Mouse (Mus musculus): Measurements from ENCODE around the gene Cbfa2t3. TPM values are rescaled to one million over a fixed set of nuclear protein-coding genes. Genes with fewer than 3 reads are reported as not detected.

The Cbfa2t3 gene
- polyA plus RNA-seq, 1 experiment from 2014 or later: 1.8 TPM

- no peak for DNase-seq (ENCODE audit: low spot score)
- no peak for ATAC-seq (ENCODE audit: low FRiP score, low TSS enrichment)
- no peak overlapping the region for H3K27ac ChIP-seq (replicated peaks)
- no peaks in the 10 kb centered on the region for H3K9me3 ChIP-seq (ENCODE audit: control insufficient read depth, low read length)
- no peak overlapping the region for H3K4me3 ChIP-seq (ENCODE audit: low read depth, low read length)
- TF ChIP-seq EP300 (optimal IDR thresholded peaks at IDR 0.05): no peak
- no peak for TF ChIP-seq CTCF (IDR thresholded peaks at IDR 0.05; ENCODE audit: low read depth)
- 73% methylated on average over 11 of the region's 11 CpGs for WGBS
- H3K36me3 ChIP-seq (ENCODE audit: control insufficient read depth, insufficient read depth, low read length): no peaks in the 10 kb centered on the region
- H3K9ac ChIP-seq (ENCODE audit: low read length): no peak overlapping the region
- H3K4me2 ChIP-seq (replicated peaks; ENCODE audit: low read depth): no peak overlapping the region
- H3K27me3 ChIP-seq (ENCODE audit: control insufficient read depth, insufficient read depth, low read length): no peaks in the 10 kb centered on the region
- H3K4me1 ChIP-seq (replicated peaks; ENCODE audit: control insufficient read depth, insufficient read depth): peaks cover 7% of the 10 kb centered on the region
These were observed 31.1 kb downstream of the Cbfa2t3 start for GRCm38 (mm10) chr8:122667854-122668253.

- Histone ChIP-seq H3K4me2 (replicated peaks; ENCODE audit: low read depth) (no peak overlapping the region; the same call in 1 of the 2 replicates), H3K27me3 (ENCODE audit: control insufficient read depth, insufficient read depth, low read length) (no peaks in the 10 kb centered on the region), H3K4me3 (ENCODE audit: low read depth, low read length) (no peak overlapping the region), H3K9me3 (ENCODE audit: control insufficient read depth, low read length) (no peaks in the 10 kb centered on the region), H3K4me1 (replicated peaks; ENCODE audit: control insufficient read depth, insufficient read depth) (peaks cover 7% of the 10 kb centered on the region), H3K27ac (replicated peaks) (no peak overlapping the region), H3K9ac (ENCODE audit: low read length) (no peak overlapping the region), H3K36me3 (ENCODE audit: control insufficient read depth, insufficient read depth, low read length) (no peaks in the 10 kb centered on the region)
- WGBS: 59% methylated on average over 12 of the region's 12 CpGs
- ATAC-seq (ENCODE audit: low FRiP score, low TSS enrichment): no peak
- DNase-seq (ENCODE audit: low spot score): no peak
- TF ChIP-seq CTCF (IDR thresholded peaks at IDR 0.05; ENCODE audit: low read depth): no peak
- no peak for TF ChIP-seq EP300 (optimal IDR thresholded peaks at IDR 0.05)
These were observed 32.1 kb downstream of the Cbfa2t3 start for GRCm38 (mm10) chr8:122666827-122667226.

- no peaks in the 10 kb centered on the region for H3K27me3 ChIP-seq (ENCODE audit: control insufficient read depth, insufficient read depth, low read length)
- H3K9ac ChIP-seq (ENCODE audit: low read length): no peak overlapping the region
- peaks cover 8% of the 10 kb centered on the region for H3K4me1 ChIP-seq (replicated peaks; ENCODE audit: control insufficient read depth, insufficient read depth)
- no peak overlapping the region for H3K4me3 ChIP-seq (ENCODE audit: low read depth, low read length)
- H3K36me3 ChIP-seq (ENCODE audit: control insufficient read depth, insufficient read depth, low read length): no peaks in the 10 kb centered on the region
- H3K4me2 ChIP-seq (replicated peaks; ENCODE audit: low read depth): no peak overlapping the region
- H3K9me3 ChIP-seq (ENCODE audit: control insufficient read depth, low read length): no peaks in the 10 kb centered on the region
- 38% methylated on average over 9 of the region's 9 CpGs for WGBS
- H3K27ac ChIP-seq (replicated peaks): no peak overlapping the region
- TF ChIP-seq EP300 (optimal IDR thresholded peaks at IDR 0.05) (no peak), CTCF (IDR thresholded peaks at IDR 0.05; ENCODE audit: low read depth) (no peak)
- no peak for DNase-seq (ENCODE audit: low spot score)
- ATAC-seq (ENCODE audit: low FRiP score, low TSS enrichment): no peak
These were observed 32.6 kb downstream of the Cbfa2t3 start for GRCm38 (mm10) chr8:122666338-122666764.

GRCm38 (mm10) chr8:122665667-122666316 is 33.1 kb downstream of the Cbfa2t3 start:
- ATAC-seq (ENCODE audit: low FRiP score, low TSS enrichment) (no peak), DNase-seq (ENCODE audit: low spot score) (peak; percentile 38)
- no peaks in the 10 kb centered on the region for H3K36me3 ChIP-seq (ENCODE audit: control insufficient read depth, insufficient read depth, low read length)
- H3K9me3 ChIP-seq (ENCODE audit: control insufficient read depth, low read length): no peaks in the 10 kb centered on the region
- no peak overlapping the region for H3K4me2 ChIP-seq (replicated peaks; ENCODE audit: low read depth)
- TF ChIP-seq EP300 (optimal IDR thresholded peaks at IDR 0.05) (no peak), CTCF (IDR thresholded peaks at IDR 0.05; ENCODE audit: low read depth) (no peak)
- peak overlapping the region; percentile 30; the same call in 1 of the 2 replicates for H3K27ac ChIP-seq (replicated peaks)
- no peaks in the 10 kb centered on the region for H3K27me3 ChIP-seq (ENCODE audit: control insufficient read depth, insufficient read depth, low read length)
- peaks cover 11% of the 10 kb centered on the region for H3K4me1 ChIP-seq (replicated peaks; ENCODE audit: control insufficient read depth, insufficient read depth)
- H3K4me3 ChIP-seq (ENCODE audit: low read depth, low read length): no peak overlapping the region
- WGBS: 47% methylated on average over 12 of the region's 14 CpGs
- no peak overlapping the region for H3K9ac ChIP-seq (ENCODE audit: low read length)

DNA sequence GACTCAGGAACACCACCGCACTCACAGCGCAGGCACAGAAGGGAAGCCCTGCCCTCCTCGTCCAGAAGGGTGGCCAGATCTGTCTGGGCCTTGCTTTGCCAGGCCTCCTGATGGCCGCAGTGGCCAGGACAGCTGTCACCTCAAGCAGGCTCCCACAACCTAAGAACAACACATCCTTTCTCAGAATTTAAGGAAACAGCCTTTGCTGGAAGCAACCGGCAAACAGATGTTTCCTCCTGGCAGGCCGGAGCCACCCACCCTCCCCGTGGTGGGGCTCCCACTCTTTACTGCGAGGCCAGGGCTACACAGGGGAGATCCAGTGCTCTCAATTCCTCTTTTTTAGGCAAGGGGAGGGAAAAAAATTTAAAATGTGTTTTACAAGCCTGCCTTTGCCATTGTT is 33.7 kb downstream of the Cbfa2t3 start:
- 54% methylated on average over 8 of the region's 8 CpGs for WGBS
- Histone ChIP-seq H3K27ac (replicated peaks) (no peak overlapping the region; the same call in 1 of the 2 replicates), H3K9ac (ENCODE audit: low read length) (no peak overlapping the region), H3K4me1 (replicated peaks; ENCODE audit: control insufficient read depth, insufficient read depth) (peaks cover 11% of the 10 kb centered on the region), H3K36me3 (ENCODE audit: control insufficient read depth, insufficient read depth, low read length) (no peaks in the 10 kb centered on the region), H3K4me2 (replicated peaks; ENCODE audit: low read depth) (no peak overlapping the region), H3K9me3 (ENCODE audit: control insufficient read depth, low read length) (no peaks in the 10 kb centered on the region), H3K4me3 (ENCODE audit: low read depth, low read length) (no peak overlapping the region), H3K27me3 (ENCODE audit: control insufficient read depth, insufficient read depth, low read length) (no peaks in the 10 kb centered on the region)
- TF ChIP-seq CTCF (IDR thresholded peaks at IDR 0.05; ENCODE audit: low read depth) (no peak; the same call in 1 of the 2 replicates), EP300 (optimal IDR thresholded peaks at IDR 0.05) (no peak)
- 0 out of 2 replicates have a peak, but pooled peaks have one; percentile 16 for ATAC-seq (ENCODE audit: low FRiP score, low TSS enrichment)
- no peak for DNase-seq (ENCODE audit: low spot score)

- 69% methylated on average over 5 of the region's 5 CpGs for WGBS
- Histone ChIP-seq H3K4me3 (ENCODE audit: low read depth, low read length) (no peak overlapping the region), H3K27me3 (ENCODE audit: control insufficient read depth, insufficient read depth, low read length) (no peaks in the 10 kb centered on the region), H3K4me2 (replicated peaks; ENCODE audit: low read depth) (no peak overlapping the region), H3K4me1 (replicated peaks; ENCODE audit: control insufficient read depth, insufficient read depth) (peaks cover 11% of the 10 kb centered on the region), H3K27ac (replicated peaks) (no peak overlapping the region), H3K9ac (ENCODE audit: low read length) (no peak overlapping the region), H3K9me3 (ENCODE audit: control insufficient read depth, low read length) (no peaks in the 10 kb centered on the region), H3K36me3 (ENCODE audit: control insufficient read depth, insufficient read depth, low read length) (no peaks in the 10 kb centered on the region)
- TF ChIP-seq CTCF (IDR thresholded peaks at IDR 0.05; ENCODE audit: low read depth) (no peak), EP300 (optimal IDR thresholded peaks at IDR 0.05) (no peak)
- DNase-seq (ENCODE audit: low spot score) (no peak), ATAC-seq (ENCODE audit: low FRiP score, low TSS enrichment) (no peak)
These were observed 35.2 kb downstream of the Cbfa2t3 start for GRCm38 (mm10) chr8:122663670-122664069.

Measured in stomach, postnatal 0 days (tissue).